Mouse (Mus musculus): ENCODE results near the gene Trim31. TPM values are rescaled to one million over a fixed set of nuclear protein-coding genes. Genes with fewer than 3 reads are reported as not detected.

Gene Trim31
- polyA plus RNA-seq, 1 experiment = not detected

GRCm38 (mm10) chr17:36892362-36892761 lies 5.6 kb upstream of the Trim31 start:
- TF ChIP-seq EP300 (IDR thresholded peaks at IDR 0.05; ENCODE audit: insufficient read depth, low read depth, low read length) = no peak
- TF ChIP-seq CTCF (IDR thresholded peaks at IDR 0.05; ENCODE audit: low read depth, low read length) = peak; percentile 37
- TF ChIP-seq POLR2A (IDR thresholded peaks at IDR 0.05; ENCODE audit: insufficient read depth, low read length) = no peak
- H3K9ac ChIP-seq (ENCODE audit: low read depth, poor library complexity, severe bottlenecking) = no peak overlapping the region

DNA sequence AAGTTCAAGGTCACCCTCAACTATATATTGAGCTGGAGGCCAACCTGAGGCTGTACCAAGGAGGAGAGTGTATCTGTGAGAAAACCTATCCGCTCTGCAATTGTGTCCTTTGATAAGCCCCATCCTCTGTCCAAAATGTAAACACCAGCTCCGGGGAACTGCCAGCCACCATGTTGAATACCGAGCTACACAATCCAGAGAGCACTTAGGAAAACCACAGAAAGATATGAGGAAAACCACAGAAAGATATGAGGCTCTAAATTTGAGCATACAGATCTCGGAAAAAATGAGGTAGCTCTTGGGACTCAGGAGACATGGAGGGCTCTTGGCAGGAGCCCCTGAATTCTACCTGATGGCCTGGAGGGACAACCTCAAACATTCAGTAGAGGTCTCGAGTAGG lies 4.5 kb upstream of the Trim31 start:
- H3K9me3 ChIP-seq (replicated peaks; ENCODE audit: control insufficient read depth, insufficient read depth, low read length, poor library complexity, severe bottlenecking) = no peaks in the 10 kb centered on the region
- no peak overlapping the region for H3K4me3 ChIP-seq (ENCODE audit: low read depth, low read length)
- no peaks in the 10 kb centered on the region for H3K27me3 ChIP-seq (ENCODE audit: control insufficient read depth, insufficient read depth, low read length, poor library complexity, severe bottlenecking)
- no peak overlapping the region for H3K27ac ChIP-seq (ENCODE audit: insufficient read depth, low read length)
- H3K9ac ChIP-seq (ENCODE audit: low read depth, poor library complexity, severe bottlenecking) = no peak overlapping the region
- TF ChIP-seq CTCF (IDR thresholded peaks at IDR 0.05; ENCODE audit: low read depth, low read length) (no peak), EP300 (IDR thresholded peaks at IDR 0.05; ENCODE audit: insufficient read depth, low read depth, low read length) (no peak), POLR2A (IDR thresholded peaks at IDR 0.05; ENCODE audit: insufficient read depth, low read length) (no peak)
- no peaks in the 10 kb centered on the region for H3K36me3 ChIP-seq (ENCODE audit: control insufficient read depth, insufficient read depth, low read length, poor library complexity, severe bottlenecking)
- H3K4me1 ChIP-seq (ENCODE audit: control insufficient read depth, insufficient read depth, low read length) = no peaks in the 10 kb centered on the region

More at GRCm38 (mm10) chr17:36892362-36892761, 5.6 kb upstream of the Trim31 start:
- Histone ChIP-seq H3K9me3 (replicated peaks; ENCODE audit: control insufficient read depth, insufficient read depth, low read length, poor library complexity, severe bottlenecking) (no peaks in the 10 kb centered on the region), H3K4me3 (ENCODE audit: low read depth, low read length) (no peak overlapping the region), H3K36me3 (ENCODE audit: control insufficient read depth, insufficient read depth, low read length, poor library complexity, severe bottlenecking) (no peaks in the 10 kb centered on the region), H3K4me1 (ENCODE audit: control insufficient read depth, insufficient read depth, low read length) (no peaks in the 10 kb centered on the region), H3K27ac (ENCODE audit: insufficient read depth, low read length) (no peak overlapping the region), H3K27me3 (ENCODE audit: control insufficient read depth, insufficient read depth, low read length, poor library complexity, severe bottlenecking) (no peaks in the 10 kb centered on the region)

GRCm38 (mm10) chr17:36896583-36896982 lies 1.3 kb upstream of the Trim31 start:
- H3K27ac ChIP-seq (ENCODE audit: insufficient read depth, low read length) = no peak overlapping the region
- no peaks in the 10 kb centered on the region for H3K27me3 ChIP-seq (ENCODE audit: control insufficient read depth, insufficient read depth, low read length, poor library complexity, severe bottlenecking)
- H3K9ac ChIP-seq (ENCODE audit: low read depth, poor library complexity, severe bottlenecking) = no peak overlapping the region
- no peaks in the 10 kb centered on the region for H3K36me3 ChIP-seq (ENCODE audit: control insufficient read depth, insufficient read depth, low read length, poor library complexity, severe bottlenecking)
- H3K9me3 ChIP-seq (replicated peaks; ENCODE audit: control insufficient read depth, insufficient read depth, low read length, poor library complexity, severe bottlenecking) = no peaks in the 10 kb centered on the region
- no peaks in the 10 kb centered on the region for H3K4me1 ChIP-seq (ENCODE audit: control insufficient read depth, insufficient read depth, low read length)
- no peak overlapping the region for H3K4me3 ChIP-seq (ENCODE audit: low read depth, low read length)
- TF ChIP-seq EP300 (IDR thresholded peaks at IDR 0.05; ENCODE audit: insufficient read depth, low read depth, low read length) (no peak), CTCF (IDR thresholded peaks at IDR 0.05; ENCODE audit: low read depth, low read length) (peak; percentile 15)

GRCm38 (mm10) chr17:36897065-36897464 lies 853 bp upstream of the Trim31 start:
- Histone ChIP-seq H3K27me3 (ENCODE audit: control insufficient read depth, insufficient read depth, low read length, poor library complexity, severe bottlenecking) (no peaks in the 10 kb centered on the region), H3K9ac (ENCODE audit: low read depth, poor library complexity, severe bottlenecking) (no peak overlapping the region), H3K36me3 (ENCODE audit: control insufficient read depth, insufficient read depth, low read length, poor library complexity, severe bottlenecking) (no peaks in the 10 kb centered on the region), H3K4me1 (ENCODE audit: control insufficient read depth, insufficient read depth, low read length) (no peaks in the 10 kb centered on the region), H3K27ac (ENCODE audit: insufficient read depth, low read length) (no peak overlapping the region), H3K9me3 (replicated peaks; ENCODE audit: control insufficient read depth, insufficient read depth, low read length, poor library complexity, severe bottlenecking) (no peaks in the 10 kb centered on the region), H3K4me3 (ENCODE audit: low read depth, low read length) (no peak overlapping the region)
- no peak for TF ChIP-seq EP300 (IDR thresholded peaks at IDR 0.05; ENCODE audit: insufficient read depth, low read depth, low read length)
- no peak for TF ChIP-seq CTCF (IDR thresholded peaks at IDR 0.05; ENCODE audit: low read depth, low read length)
- TF ChIP-seq POLR2A (IDR thresholded peaks at IDR 0.05; ENCODE audit: insufficient read depth, low read length) = no peak

GRCm38 (mm10) chr17:36899376-36899775 lies 1.5 kb downstream of the Trim31 start:
- Histone ChIP-seq H3K27ac (ENCODE audit: insufficient read depth, low read length) (no peak overlapping the region), H3K4me3 (ENCODE audit: low read depth, low read length) (no peak overlapping the region), H3K36me3 (ENCODE audit: control insufficient read depth, insufficient read depth, low read length, poor library complexity, severe bottlenecking) (no peaks in the 10 kb centered on the region), H3K9ac (ENCODE audit: low read depth, poor library complexity, severe bottlenecking) (no peak overlapping the region), H3K4me1 (ENCODE audit: control insufficient read depth, insufficient read depth, low read length) (no peaks in the 10 kb centered on the region), H3K9me3 (replicated peaks; ENCODE audit: control insufficient read depth, insufficient read depth, low read length, poor library complexity, severe bottlenecking) (no peaks in the 10 kb centered on the region), H3K27me3 (ENCODE audit: control insufficient read depth, insufficient read depth, low read length, poor library complexity, severe bottlenecking) (no peaks in the 10 kb centered on the region)
- TF ChIP-seq EP300 (IDR thresholded peaks at IDR 0.05; ENCODE audit: insufficient read depth, low read depth, low read length) (no peak), POLR2A (IDR thresholded peaks at IDR 0.05; ENCODE audit: insufficient read depth, low read length) (no peak), CTCF (IDR thresholded peaks at IDR 0.05; ENCODE audit: low read depth, low read length) (no peak)

- Histone ChIP-seq H3K4me1 (ENCODE audit: control insufficient read depth, insufficient read depth, low read length) (no peaks in the 10 kb centered on the region), H3K4me3 (ENCODE audit: low read depth, low read length) (no peak overlapping the region), H3K9ac (ENCODE audit: low read depth, poor library complexity, severe bottlenecking) (no peak overlapping the region), H3K27ac (ENCODE audit: insufficient read depth, low read length) (no peak overlapping the region), H3K27me3 (ENCODE audit: control insufficient read depth, insufficient read depth, low read length, poor library complexity, severe bottlenecking) (no peaks in the 10 kb centered on the region), H3K9me3 (replicated peaks; ENCODE audit: control insufficient read depth, insufficient read depth, low read length, poor library complexity, severe bottlenecking) (no peaks in the 10 kb centered on the region), H3K36me3 (ENCODE audit: control insufficient read depth, insufficient read depth, low read length, poor library complexity, severe bottlenecking) (no peaks in the 10 kb centered on the region)
- no peak for TF ChIP-seq POLR2A (IDR thresholded peaks at IDR 0.05; ENCODE audit: insufficient read depth, low read length)
- TF ChIP-seq EP300 (IDR thresholded peaks at IDR 0.05; ENCODE audit: insufficient read depth, low read depth, low read length) = no peak
- TF ChIP-seq CTCF (IDR thresholded peaks at IDR 0.05; ENCODE audit: low read depth, low read length) = no peak
These were observed 2.1 kb downstream of the Trim31 start for GRCm38 (mm10) chr17:36900001-36900400.

Measured in ES-Bruce4 (cell line).